Mouse (Mus musculus) liver, embryonic 15.5 days (tissue): ENCODE results near the gene Bcl2l2. TPM values are rescaled to one million over a fixed set of nuclear protein-coding genes. Genes with fewer than 3 reads are reported as not detected.

ENCODE experiments used
- ATAC-seq: fragments of 200-750 bp; cut with Nextera tagmentation; 2 replicates; pipeline ENCODE4 v1.8.0; 2017; ENCODE audit warnings: moderate number of reproducible peaks, mild to moderate bottlenecking, moderate library complexity; ENCODE audit not compliant: insufficient read depth
- H3K27ac ChIP-seq: fragments of 300-500 bp; sonication (generic); replicated peaks from 2 replicates; pipeline ENCODE4 v1.5.1; 2015; ENCODE audit warnings: mild to moderate bottlenecking, inconsistent platforms
- H3K27me3 ChIP-seq: fragments of 300-500 bp; sonication (generic); 2 replicates; pipeline ENCODE4 v1.6.1; 2015; ENCODE audit warnings: mild to moderate bottlenecking, inconsistent platforms
- H3K36me3 ChIP-seq: fragments of 300-500 bp; sonication (generic); replicated peaks from 2 replicates; pipeline ENCODE4 v1.6.1; 2015; ENCODE audit warnings: moderate library complexity, mild to moderate bottlenecking, inconsistent platforms
- H3K4me1 ChIP-seq: fragments of 300-500 bp; sonication (generic); replicated peaks from 2 replicates; pipeline ENCODE4 v1.6.1; 2015; ENCODE audit warnings: inconsistent platforms
- H3K4me2 ChIP-seq: fragments of 300-500 bp; sonication (generic); 2 replicates; pipeline ENCODE4 v1.6.1; 2015; ENCODE audit warnings: moderate library complexity, mild to moderate bottlenecking, inconsistent platforms
- H3K4me3 ChIP-seq: fragments of 300-500 bp; sonication (generic); replicated peaks from 2 replicates; pipeline ENCODE4 v1.5.1; 2015; ENCODE audit warnings: mild to moderate bottlenecking, inconsistent platforms
- H3K9ac ChIP-seq: fragments of 300-500 bp; sonication (generic); 2 replicates; pipeline ENCODE4 v1.6.1; 2015; ENCODE audit warnings: moderate library complexity, mild to moderate bottlenecking, inconsistent platforms
- H3K9me3 ChIP-seq: fragments of 300-500 bp; sonication (generic); replicated peaks from 2 replicates; pipeline ENCODE4 v1.6.1; 2016; ENCODE audit warnings: inconsistent platforms
- WGBS: fragments of 180-500 bp; shearing (Covaris S2); methylation state at CpG from one replicate; pipeline ENCODE4 v1.1.7; 2015; ENCODE audit warnings: mixed read lengths; ENCODE audit not compliant: insufficient replicate concordance; 5-methylcytosine and 5-hydroxymethylcytosine counted together
- polyA plus RNA-seq: library from polyadenylated mRNA; unstranded; fragments of >200 nt; fragmentation: Nextera tagmentation; extraction: Ambion mirVana; gene quantifications from 2 replicates; pipeline ENCODE4 v1.2.1, GENCODE M21; 2015

Bcl2l2 gene
- polyA plus RNA-seq, 1 experiment from 2014 or later, result 0.46 TPM

DNA sequence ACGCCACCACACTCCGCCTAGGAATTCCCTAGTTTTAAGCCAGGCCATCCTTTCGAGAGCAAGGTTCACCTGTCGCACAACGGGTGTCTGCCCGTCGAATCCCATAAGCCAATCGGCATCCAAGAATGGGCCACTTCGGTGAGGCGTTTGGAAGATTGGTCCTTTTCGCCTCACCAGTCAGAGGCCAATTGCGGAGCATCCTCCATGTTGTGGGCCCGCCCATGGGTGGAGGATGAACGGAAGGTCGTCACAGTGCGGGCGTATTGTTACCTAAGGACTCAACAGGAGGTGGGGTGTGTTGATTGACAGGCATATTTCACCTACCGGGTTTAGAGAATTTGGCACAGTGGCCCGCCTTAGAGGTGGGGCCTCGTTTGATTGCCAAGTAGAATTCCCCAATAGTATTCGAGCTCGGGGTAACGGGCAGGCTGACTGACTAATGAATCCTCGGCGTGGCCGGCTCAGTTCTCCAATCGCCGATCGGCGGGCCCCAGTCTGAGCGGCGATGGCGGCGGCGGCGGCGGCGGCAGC lies 10.5 kb downstream of the Bcl2l2 start:
- H3K4me1 ChIP-seq, result peaks cover 36% of the 10 kb centered on the region
- H3K9me3 ChIP-seq, result no peaks in the 10 kb centered on the region
- H3K4me2 ChIP-seq, result peak overlapping the region; percentile 89
- peak overlapping the region; percentile 98 for H3K9ac ChIP-seq
- peak overlapping the region; percentile 90 for H3K4me3 ChIP-seq
- no peaks in the 10 kb centered on the region for H3K27me3 ChIP-seq
- peak overlapping the region; percentile 88 for H3K27ac ChIP-seq
- peaks cover 33% of the 10 kb centered on the region for H3K36me3 ChIP-seq
- WGBS, result under 1% methylated on average over 38 of the region's 38 CpGs
- peak; percentile 96 for ATAC-seq

GRCm38 (mm10) chr14:54894296-54895151 lies 11.3 kb downstream of the Bcl2l2 start:
- WGBS, result under 1% methylated on average over 53 of the region's 54 CpGs
- ATAC-seq, result peak; percentile 63
- Histone ChIP-seq H3K4me3 (peak overlapping the region; percentile 90), H3K9me3 (no peaks in the 10 kb centered on the region), H3K36me3 (peaks cover 33% of the 10 kb centered on the region), H3K9ac (peak overlapping the region; percentile 98), H3K27ac (peak overlapping the region; percentile 85), H3K27me3 (no peaks in the 10 kb centered on the region), H3K4me1 (peaks cover 36% of the 10 kb centered on the region), H3K4me2 (peak overlapping the region; percentile 89)

DNA sequence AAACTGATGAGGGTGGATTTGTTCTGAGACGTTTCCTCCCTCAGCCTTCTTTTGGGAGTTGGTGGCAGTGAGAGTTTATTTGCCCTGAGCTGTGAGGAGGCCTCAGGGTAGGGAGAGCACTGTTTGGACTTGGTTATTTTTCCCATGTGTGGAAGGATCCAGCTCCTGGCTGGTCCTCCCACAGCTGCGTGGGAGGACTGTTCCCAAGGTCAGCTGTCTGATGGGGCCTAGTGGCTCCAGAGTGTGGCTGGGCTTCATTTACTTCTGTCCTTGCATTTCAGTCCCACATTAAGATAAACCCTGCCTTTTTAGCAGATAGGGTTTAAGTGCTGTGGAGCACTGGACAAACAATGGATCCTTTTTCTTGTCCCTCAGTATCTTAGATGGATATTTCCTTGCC lies 14.3 kb downstream of the Bcl2l2 start:
- Histone ChIP-seq H3K4me3 (no peak overlapping the region), H3K4me2 (no peak overlapping the region), H3K4me1 (peaks cover 33% of the 10 kb centered on the region), H3K9me3 (no peaks in the 10 kb centered on the region), H3K27me3 (no peaks in the 10 kb centered on the region), H3K36me3 (peaks cover 33% of the 10 kb centered on the region), H3K9ac (no peak overlapping the region), H3K27ac (no peak overlapping the region)
- no peak for ATAC-seq
- 74% methylated on average over 2 of the region's 2 CpGs for WGBS

DNA sequence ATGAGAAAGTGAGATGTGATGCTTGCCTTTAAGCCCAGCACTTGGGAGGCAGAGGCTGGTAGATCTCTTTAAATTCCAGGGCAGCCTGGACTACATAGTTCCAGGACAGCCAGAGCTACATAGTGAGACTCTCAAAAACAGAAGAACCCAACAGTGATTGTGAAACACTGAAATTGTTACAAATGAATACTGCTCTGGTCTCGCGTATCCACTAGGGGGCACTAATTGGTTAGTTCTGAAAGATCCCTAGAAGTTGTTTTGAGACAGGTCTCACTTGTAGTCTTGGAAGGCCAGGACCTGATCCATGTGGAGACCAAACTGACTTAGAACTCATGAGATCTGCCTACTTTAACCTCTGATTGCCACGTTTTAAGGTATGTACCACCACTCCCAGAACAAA lies 17.2 kb downstream of the Bcl2l2 start:
- Histone ChIP-seq H3K27me3 (0 out of 2 replicates have a peak, but pooled peaks cover 2% of the 10 kb centered on the region), H3K36me3 (peaks cover 33% of the 10 kb centered on the region), H3K4me3 (no peak overlapping the region), H3K9me3 (no peaks in the 10 kb centered on the region), H3K9ac (no peak overlapping the region), H3K27ac (no peak overlapping the region), H3K4me2 (no peak overlapping the region), H3K4me1 (peaks cover 17% of the 10 kb centered on the region)
- under 1% methylated on average over 3 of the region's 3 CpGs for WGBS
- ATAC-seq, result no peak

- Histone ChIP-seq H3K4me2 (no peak overlapping the region), H3K36me3 (peaks cover under 1% of the 10 kb centered on the region; the same call in 1 of the 2 replicates), H3K27ac (no peak overlapping the region), H3K9ac (no peak overlapping the region), H3K27me3 (peaks cover 7% of the 10 kb centered on the region; the same call in 1 of the 2 replicates), H3K9me3 (no peaks in the 10 kb centered on the region), H3K4me3 (no peak overlapping the region), H3K4me1 (peaks cover 3% of the 10 kb centered on the region)
- 75% methylated on average over 4 of the region's 4 CpGs for WGBS
- ATAC-seq, result no peak
These were observed 20.5 kb downstream of the Bcl2l2 start for GRCm38 (mm10) chr14:54903641-54904040.

GRCm38 (mm10) chr14:54908682-54909081 lies 25.5 kb downstream of the Bcl2l2 start:
- 51% methylated on average over 7 of the region's 7 CpGs for WGBS

DNA sequence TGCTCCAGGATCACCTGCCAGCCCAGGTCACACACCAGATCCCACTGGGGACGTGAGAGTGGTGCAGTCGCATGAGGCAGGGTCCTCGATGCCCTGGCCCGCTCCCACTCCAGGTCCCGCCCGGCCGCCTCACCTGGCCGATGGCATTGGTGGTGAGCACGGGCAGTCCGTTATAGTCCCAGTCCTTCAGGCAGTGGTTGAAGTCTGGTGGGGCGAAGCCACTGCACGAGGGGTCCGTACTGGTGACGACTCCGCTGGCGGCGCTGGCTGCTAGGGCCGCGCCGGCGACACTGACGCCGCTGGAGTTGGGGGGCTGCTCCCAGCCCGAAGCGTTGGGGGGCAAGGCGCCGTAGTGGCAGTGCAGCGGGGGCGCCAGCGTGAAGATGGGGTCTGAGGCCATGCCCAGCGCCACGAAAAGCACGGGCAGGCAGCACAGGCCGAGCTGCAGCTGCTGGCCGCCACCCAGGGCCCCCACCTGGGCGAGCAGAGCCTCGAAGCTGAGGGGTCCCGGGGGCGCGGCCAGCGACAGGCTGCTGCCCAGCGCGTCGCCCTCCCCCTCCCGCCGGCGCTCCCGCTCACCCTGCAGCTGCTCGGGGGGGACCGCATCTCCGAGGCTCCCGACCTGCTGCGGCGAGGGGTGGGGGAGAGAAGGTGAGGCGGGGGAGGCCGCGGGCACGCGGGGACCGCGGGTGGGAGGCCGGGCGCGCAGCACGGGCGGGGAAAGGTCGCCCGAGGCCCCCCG lies 29.1 kb downstream of the Bcl2l2 start:
- 3% methylated on average over 65 of the region's 69 CpGs for WGBS
- Histone ChIP-seq H3K36me3 (no peaks in the 10 kb centered on the region), H3K27me3 (peaks cover 71% of the 10 kb centered on the region), H3K9me3 (no peaks in the 10 kb centered on the region), H3K9ac (peak overlapping the region; percentile 35), H3K4me3 (peak overlapping the region; percentile 57), H3K4me2 (peak overlapping the region; percentile 73), H3K27ac (no peak overlapping the region), H3K4me1 (peaks cover 3% of the 10 kb centered on the region)
- no peak for ATAC-seq

More at GRCm38 (mm10) chr14:54908682-54909081, 25.5 kb downstream of the Bcl2l2 start:
- peaks cover 50% of the 10 kb centered on the region for H3K27me3 ChIP-seq
- H3K4me2 ChIP-seq, result no peak overlapping the region
- H3K36me3 ChIP-seq, result no peaks in the 10 kb centered on the region
- peaks cover 3% of the 10 kb centered on the region for H3K4me1 ChIP-seq
- no peak overlapping the region for H3K27ac ChIP-seq
- no peaks in the 10 kb centered on the region for H3K9me3 ChIP-seq
- ATAC-seq, result no peak
- H3K9ac ChIP-seq, result no peak overlapping the region
- H3K4me3 ChIP-seq, result no peak overlapping the region

- WGBS, result under 1% methylated on average over 28 of the region's 28 CpGs
- H3K9me3 ChIP-seq, result no peaks in the 10 kb centered on the region
- H3K4me2 ChIP-seq, result peak within 1 kb of the TSS; percentile 73
- H3K4me3 ChIP-seq, result peak within 1 kb of the TSS; percentile 57
- no peak for ATAC-seq
- H3K27ac ChIP-seq, result no peak within 1 kb of the TSS
- H3K9ac ChIP-seq, result peak within 1 kb of the TSS; percentile 35
- peaks cover 73% of the 10 kb centered on the region for H3K27me3 ChIP-seq
- H3K36me3 ChIP-seq, result no peaks in the 10 kb centered on the region
- peaks cover 3% of the 10 kb centered on the region for H3K4me1 ChIP-seq
These were observed 29.7 kb downstream of the Bcl2l2 start, which contains the start of gene Slc22a17 for GRCm38 (mm10) chr14:54912886-54913285. TSS of gene Slc22a17 (minus strand) at chr14:54913132.

DNA sequence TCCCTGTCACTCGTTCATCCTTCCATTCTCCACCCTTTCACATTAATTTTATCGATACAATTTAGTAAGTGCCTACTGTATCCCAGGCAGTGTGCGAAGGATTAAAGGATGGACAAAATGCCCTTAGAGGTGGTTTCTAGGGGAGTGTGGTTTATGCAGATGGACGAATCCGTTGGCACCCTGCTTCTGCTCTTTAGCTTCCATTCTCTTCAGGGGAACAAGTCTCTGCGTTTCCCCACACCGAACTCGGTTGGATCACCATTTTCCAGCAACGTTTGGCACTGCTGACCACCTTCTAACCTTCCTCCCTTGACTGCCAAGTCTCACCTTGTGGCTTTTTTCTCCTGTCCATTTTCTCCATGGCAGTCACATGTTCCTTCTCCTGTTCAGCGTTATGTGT lies 30.2 kb downstream of the Bcl2l2 start:
- 27% methylated on average over 10 of the region's 10 CpGs for WGBS
- H3K9ac ChIP-seq, result 0 out of 2 replicates have a peak overlapping the region, but pooled peaks have one; percentile 35

GRCm38 (mm10) chr14:54920076-54920685 lies 37.0 kb downstream of the Bcl2l2 start:
- no peaks in the 10 kb centered on the region for H3K9me3 ChIP-seq
- 66% methylated on average over 16 of the region's 16 CpGs for WGBS

More for the DNA sequence above, 30.2 kb downstream of the Bcl2l2 start:
- no peak for ATAC-seq
- Histone ChIP-seq H3K4me3 (peak overlapping the region; percentile 57), H3K27me3 (peaks cover 73% of the 10 kb centered on the region), H3K4me2 (peak overlapping the region; percentile 73), H3K9me3 (no peaks in the 10 kb centered on the region), H3K36me3 (no peaks in the 10 kb centered on the region), H3K27ac (no peak overlapping the region), H3K4me1 (peaks cover 3% of the 10 kb centered on the region)

More at GRCm38 (mm10) chr14:54920076-54920685, 37.0 kb downstream of the Bcl2l2 start:
- no peak overlapping the region for H3K4me2 ChIP-seq
- ATAC-seq, result no peak
- peaks cover 42% of the 10 kb centered on the region for H3K27me3 ChIP-seq
- no peak overlapping the region for H3K9ac ChIP-seq
- peaks cover 10% of the 10 kb centered on the region for H3K4me1 ChIP-seq
- H3K36me3 ChIP-seq, result no peaks in the 10 kb centered on the region
- H3K4me3 ChIP-seq, result no peak overlapping the region
- H3K27ac ChIP-seq, result no peak overlapping the region
